Mouse (Mus musculus) layer of hippocampus, postnatal 25 days (tissue): ENCODE data around the gene Pex7. TPM values are rescaled to one million over a fixed set of nuclear protein-coding genes. Genes with fewer than 3 reads are reported as not detected.

Experiments
- DNase-seq, 2 experiments: peaks; one replicate each; pipeline ENCODE4 v3.0.0; 2022; ENCODE audit warnings: mixed read lengths in 2 of 2, low spot score in 1 of 2; ENCODE audit errors: extremely low spot score in 1 of 2
- total RNA-seq, 2 experiments: library from RNA; stranded (reverse); gene quantifications; 2 replicates each; pipeline ENCODE4 v1.2.3; 2021

Pex7 gene
- total RNA-seq: 10 to 100 TPM; 21.9 to 23.2 TPM

DNA sequence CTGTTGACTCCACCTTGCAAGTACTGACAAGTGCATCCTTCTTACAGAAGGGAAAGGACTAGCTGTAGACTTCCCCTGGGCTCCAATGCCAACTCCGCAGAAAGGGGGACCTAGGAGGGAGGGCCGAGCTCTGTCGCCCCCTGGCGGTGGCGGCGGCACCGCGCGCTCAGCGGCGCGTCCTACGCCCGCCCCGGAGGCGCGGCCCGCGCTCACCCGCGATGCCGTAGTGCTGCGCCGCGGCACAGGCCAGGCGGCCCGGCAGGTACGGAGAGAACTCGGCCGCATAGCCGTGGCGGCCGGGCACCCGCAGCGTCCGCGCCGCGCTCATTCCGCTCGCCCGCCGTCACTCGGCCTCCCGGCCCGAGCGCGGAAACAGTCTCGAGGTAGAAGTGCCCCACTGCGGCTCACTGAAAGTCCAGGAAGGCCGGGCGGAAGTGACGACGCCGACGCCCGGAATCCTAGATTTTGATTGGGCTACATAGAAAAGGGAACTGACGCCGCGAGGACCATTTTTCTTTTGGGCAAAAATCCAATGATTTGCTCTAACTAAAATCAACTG, at the start of gene Pex7:
TSS of gene Pex7 (minus strand) at position 444 of the 559 bp plus-strand sequence.
- peak; percentile 94 to 97 for DNase-seq

DNA sequence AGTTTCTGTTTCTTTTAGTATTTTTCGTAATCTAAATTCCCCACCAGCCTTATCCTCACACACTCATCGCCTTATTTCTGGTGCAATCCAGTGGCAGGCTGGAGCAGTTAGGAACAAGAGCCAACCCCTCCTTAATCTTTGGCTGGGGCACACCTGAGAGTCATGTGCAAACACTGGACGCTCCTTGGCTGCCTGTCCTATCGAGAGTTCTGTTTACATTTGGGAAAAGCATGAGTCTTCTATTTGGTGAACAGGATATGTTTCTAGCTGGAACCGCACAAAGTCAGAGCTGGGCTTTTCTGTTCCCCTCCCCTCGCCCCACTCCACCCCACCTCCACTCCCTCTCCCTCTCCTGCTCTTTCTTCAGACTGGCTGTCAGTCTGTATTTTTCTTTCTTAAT, 49.3 kb upstream of the Pex7 start:
- DNase-seq: no peak

DNA sequence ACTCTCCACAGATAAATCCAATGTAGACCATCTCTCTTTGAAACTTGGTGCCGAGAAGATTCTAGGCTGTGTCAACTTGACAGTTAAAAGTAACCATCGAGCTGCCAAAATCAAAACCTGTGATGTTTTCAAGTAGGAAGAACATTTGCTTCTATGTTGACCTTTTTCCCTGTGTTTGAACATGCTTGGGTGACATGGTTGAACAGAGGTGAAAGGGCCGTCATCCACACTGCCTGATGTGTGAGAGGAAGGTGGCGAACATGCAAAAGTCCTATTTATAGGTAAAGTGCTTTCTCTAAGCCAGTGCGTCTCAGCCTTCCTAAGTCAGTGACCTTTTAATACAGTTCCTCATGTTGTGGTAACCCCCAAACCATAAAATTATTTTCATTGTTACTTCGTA, 48.3 kb upstream of the Pex7 start:
- DNase-seq: no peak

DNA sequence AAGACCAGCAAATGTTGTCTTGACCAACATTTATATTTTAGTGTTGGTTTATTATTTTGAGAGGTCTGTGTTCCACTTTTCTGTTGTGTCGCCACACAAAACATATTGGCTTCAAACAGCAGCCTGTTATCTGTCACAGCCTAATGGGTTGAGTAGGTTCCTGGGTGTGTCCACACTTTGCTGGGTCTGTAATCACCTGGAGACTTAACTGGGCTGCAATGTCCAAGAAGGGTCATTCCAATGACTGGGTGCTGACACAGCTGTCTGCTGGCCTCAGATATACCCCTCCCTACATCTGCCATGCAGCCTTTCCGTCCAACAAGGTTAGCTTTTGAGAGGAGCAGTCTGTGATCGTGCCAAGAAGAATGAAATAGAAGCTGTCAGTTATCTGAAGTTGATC, 47.1 kb upstream of the Pex7 start:
- no peak for DNase-seq

DNA sequence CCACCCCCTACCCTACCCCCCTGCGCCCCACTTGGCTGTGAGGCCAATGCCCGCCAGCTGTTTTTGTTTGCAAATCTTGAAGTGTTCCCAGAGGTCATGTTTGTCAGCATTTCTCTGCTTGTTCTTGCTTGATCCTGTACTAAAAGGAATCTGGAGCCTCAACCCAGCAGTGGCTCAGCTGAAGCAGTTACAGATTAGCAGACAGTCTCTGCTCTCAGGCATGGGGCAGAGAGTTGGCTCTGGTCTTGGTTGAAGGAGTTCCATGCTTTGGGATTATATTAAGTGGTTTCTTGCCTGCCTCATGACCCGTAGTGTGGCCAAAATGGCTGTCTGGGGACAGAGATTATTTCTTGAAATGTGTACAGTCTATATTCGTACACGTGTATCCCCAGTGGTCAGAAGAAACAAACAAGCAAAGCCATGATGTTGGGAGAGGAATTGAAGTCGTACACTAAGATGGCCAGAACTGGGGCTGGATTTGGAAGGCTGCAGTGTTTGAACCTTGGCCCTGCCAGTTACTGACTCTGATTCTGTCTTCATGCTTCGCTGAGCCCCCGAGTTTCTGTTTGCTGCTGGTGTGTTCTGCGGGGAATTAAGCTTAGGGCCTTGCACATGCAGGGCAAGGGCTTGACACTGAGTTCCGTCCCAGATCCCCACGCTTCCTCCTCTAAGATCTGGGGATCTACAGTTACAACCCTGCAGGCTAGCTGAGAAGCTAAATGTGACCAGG, 45.7 kb upstream of the Pex7 start:
- DNase-seq: no peak

DNA sequence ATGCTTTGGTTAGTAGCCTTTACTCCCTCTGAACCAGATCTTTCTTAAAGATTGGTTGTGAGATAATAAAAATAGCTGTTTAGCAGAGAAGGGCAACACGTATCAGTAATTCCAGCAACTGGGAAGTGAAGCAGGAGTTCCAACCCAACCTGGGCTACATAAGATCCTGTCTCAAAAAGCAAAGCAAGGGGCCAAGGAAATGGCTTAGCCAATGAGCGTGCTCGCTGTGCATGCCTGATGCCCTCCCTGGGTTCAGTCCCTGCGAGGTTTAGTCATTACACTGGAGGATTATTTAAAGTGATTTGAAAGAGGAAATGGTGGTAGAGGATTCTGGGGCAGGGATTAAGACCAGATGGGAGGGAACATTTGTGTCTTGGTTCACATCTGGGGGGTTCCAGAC, 41.6 kb upstream of the Pex7 start:
- DNase-seq: no peak

DNA sequence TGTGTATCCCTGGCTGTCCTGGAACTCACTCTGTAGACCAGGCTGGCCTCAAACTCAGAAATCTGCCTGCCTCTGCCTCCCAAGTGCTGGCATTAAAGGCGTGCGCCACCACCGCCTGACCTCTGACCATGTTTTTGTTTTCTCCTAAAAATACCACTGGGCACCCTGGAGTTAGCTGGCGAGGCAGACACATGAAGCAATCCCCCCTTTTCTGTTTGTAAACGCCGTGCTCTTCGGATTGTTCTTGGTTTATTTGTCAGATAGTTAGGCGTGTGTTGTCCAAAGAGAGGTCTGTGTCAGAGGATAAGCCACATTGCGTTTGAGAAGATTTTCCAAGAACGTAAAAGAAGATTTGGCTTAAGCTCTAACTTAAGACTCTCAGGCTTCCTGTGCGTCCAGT, 40.9 kb upstream of the Pex7 start:
- no peak for DNase-seq

DNA sequence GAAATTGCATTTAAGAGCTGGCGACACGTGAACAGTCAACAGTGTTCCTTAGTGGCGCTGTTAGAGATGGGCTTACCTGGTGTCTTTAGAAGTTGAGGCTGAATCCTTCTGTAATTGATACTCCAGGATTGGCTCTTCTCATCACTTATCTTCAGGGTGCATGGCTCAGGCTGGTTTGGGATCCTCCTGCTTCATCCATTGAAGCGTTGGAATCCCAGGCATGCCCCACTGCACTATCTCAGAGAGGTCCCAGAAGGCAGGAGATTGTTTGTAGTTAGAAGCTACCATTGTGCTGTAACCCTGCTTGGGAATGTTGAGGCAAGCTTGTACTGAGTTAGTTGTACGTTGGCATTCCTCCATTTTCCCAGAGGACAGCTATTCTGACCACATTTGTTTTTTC, 40.4 kb upstream of the Pex7 start:
- no peak for DNase-seq

DNA sequence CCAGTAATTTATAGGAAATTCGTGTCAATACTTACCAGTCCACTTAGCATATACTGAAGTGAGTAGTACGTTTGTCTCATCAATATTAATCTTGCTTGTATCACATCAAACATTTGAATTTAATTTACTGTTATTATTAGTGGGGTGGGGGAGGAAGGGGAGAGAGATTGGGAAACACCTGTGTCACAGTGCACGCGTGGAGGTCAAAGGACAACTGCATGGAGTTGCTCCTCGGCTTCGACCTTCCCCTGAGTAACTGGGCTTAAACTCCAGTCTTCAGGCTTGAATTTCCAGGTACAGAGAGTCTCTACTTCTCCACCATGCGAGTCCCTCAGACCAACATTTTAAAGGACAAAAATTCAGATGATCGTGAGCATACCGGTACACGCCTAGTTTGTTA, 40.0 kb upstream of the Pex7 start:
- DNase-seq: no peak

DNA sequence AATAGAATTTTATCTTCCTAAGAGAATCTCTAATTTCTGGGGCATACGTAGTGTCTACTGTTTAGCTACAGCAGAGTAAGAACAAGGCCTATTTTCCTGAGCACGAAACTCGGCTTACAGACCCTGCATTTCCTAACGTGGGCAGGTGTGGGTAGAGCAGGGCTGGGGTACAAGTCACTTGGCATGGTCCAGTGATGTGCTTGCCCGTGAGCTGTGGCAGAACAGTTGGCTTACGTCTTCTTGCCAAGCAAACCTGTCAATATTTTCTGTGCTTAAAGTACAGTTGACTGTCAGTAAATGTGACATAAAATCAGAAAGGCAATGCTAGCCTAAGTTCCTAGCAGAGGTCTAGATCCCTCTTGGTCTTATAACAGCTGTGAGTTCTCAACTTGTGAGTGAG, 39.2 kb upstream of the Pex7 start:
- DNase-seq: no peak

DNA sequence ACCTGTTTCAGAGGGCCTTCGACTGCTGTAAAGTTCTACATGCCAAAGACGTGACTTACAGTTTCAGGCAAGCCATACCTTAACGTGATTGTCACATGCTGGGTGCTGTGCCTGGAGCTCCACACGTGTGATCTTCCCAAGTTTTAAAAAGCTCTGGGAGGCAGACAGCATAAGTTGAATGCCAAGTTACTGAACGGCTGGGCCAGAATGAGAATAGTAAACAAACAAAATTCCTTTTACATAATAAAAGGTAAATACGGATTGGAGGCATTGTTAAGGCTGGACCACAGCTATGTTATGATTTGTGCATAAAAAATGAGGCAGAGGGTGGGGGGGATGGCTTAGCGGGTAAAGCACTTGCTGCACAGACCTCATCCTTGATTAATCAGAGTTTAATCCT, 38.2 kb upstream of the Pex7 start:
- DNase-seq: no peak

DNA sequence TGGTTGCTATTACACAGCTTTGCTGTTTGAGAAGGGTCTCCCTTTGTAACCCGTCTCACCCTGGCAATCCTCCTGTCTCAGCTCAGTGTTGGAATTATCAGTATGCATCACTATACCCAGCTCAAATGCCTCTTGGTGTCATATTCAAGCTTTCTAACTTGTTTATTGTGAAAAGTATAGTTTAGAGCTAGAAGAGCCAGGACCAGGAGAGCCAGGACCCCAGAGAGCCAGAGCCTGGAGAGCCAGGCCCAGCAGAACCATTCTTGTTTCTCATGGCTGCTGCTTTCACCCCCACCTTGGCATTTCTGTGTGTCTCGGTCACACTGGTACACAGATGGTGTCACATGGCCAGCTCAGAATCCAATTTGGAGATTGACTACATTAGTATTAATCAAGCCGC, 35.1 kb upstream of the Pex7 start:
- DNase-seq: no peak

DNA sequence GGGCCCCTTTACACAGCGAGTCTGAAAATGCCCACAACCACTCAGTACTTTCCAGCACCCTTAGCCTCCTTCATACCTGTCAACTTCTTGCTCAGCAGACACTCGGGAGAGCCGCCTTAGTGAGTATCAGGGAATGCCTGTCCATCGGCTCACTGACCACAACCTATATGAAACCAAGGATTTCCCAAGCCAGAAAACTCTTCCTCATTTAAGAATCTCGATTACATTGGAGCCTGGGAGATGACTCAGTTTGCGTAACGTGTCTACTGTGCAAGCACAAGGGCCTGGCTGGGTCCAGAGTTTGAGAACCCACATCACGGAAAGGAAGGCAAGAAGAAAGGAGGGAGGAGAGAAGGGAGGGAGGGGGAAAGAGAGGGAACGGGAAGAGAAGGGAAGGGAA, 34.4 kb upstream of the Pex7 start:
- DNase-seq: no peak

DNA sequence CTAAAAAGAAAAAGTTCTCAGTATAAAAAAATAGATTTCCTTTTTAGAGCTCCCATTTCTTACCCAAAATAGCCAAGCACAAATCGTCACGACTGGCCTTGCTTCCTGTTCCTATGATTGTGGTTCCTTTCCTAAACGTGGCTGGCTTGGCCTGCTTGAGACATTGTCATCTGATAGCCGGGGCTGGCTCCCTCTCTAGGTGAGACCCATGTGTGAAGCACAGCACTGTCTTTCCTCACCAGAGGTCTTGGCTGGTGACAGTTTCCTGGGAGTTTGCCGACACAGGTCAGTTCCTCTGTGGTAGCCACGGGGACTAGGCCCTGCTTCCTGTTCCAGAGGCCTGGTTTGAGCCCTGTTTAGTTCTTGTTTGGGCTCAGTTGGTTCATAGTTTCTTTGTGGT, 33.6 kb upstream of the Pex7 start:
- no peak for DNase-seq

DNA sequence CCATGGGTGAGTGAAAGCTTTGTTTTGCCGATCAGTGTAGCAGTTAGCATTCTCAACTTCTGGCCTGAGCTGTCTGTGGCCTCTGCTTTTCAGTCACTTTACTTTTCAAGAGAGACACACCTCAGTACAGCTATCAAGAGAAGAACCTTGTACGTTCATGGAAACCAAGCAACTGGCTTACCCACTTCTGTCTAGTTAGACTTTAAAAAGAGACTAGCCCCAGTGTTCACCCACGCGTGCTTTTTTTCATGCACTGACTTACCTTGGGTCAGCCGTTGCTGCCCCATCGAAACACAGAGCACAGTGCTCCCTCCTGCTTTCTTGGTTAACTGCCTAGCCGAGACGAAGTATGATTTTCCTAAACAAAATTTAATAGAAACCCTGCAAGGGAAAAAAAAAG, 33.1 kb upstream of the Pex7 start:
- no peak for DNase-seq

DNA sequence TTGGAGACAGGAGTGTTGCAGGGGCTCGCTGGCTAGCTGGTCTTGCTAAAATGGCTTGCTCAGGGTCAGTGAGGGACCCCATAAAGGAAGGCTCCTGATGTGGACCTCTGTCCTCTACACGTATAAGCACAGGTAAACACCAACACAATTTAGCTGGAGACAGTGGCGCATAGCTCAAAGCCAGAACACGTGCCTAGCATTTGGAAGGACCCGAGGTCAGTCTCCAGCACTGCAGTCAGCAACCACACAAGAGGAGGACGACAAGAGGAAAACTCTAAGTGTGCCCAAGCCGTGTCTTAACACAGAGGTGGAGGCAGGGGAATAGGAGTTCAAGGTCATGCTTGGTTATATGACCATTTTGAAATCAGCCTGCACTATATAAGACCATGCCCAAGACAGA, 32.6 kb upstream of the Pex7 start:
- DNase-seq: no peak

DNA sequence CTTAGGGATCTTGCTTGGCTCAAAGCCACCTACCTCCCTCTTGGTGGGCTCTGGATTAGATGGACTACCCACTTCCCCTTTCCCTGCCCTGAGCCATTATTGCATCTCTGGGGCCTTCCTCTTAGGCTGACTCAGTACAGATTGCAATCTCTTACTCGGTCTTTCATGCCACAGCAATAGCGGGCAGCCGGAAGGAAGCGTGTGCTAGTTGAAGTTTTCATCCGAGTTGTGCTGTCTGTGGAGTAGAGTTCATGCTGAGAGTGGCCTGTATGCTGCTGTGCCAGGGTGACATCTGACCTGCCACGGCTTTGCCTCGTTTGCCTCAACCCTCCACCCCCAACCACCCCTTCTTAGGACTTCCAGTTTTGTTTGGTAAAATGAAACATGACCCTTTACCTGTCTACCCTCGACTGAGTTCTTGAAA, 31.8 kb upstream of the Pex7 start:
- no peak for DNase-seq

DNA sequence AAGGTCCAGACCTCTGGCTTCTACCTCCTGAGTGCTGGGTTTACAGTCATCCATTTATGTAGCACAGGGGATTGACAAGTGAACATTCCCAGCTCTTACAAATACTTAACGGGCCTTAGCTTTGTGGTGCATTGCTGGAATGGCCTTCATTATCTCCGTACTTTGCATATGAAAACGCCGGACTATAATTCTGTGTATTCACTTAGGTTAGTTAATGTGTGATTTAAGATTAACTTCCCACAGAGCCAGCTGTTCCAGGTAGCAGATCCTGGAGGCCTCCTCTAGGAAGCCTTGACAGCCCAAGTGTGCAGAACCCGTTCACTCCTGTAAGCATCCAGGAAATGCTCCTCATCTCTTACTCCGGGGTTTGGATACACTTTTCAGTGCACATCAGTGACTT, 31.2 kb upstream of the Pex7 start:
- DNase-seq: no peak

DNA sequence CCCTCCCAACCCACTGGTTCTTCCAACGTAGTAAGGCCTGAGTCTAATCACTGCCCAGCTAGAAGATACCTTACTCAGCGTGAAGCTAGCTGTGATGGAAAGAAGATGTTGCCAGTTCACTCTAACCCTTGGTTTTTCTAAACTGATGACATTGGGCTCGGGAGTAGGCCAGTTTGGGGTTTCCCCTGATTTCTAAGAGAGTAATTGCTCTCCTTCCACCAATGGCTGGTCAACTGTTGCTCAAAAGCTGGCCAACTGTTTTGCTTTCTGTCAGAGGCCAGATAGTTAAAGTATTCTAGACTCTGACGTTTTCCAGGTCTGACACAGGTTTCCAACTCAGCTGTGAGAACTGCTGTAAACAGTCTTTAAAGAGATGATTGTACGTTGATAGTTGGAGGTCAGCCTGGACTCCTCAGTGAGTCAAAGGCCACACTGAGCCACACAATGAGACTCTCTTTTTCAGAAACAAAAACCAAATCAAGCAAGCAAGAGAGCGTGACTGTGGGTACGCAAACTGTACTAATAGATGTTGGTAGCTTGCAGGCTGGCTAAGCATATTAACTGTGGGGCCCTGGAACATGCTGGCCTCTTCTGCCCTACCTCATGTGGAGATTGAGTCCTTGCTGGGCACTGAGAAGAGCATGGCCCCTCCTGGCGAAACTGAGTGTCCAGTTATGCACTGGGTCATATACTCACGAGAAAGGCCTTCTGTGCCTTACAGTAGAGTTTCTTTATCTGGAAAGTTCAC, 29.6 kb upstream of the Pex7 start:
- no peak for DNase-seq

DNA sequence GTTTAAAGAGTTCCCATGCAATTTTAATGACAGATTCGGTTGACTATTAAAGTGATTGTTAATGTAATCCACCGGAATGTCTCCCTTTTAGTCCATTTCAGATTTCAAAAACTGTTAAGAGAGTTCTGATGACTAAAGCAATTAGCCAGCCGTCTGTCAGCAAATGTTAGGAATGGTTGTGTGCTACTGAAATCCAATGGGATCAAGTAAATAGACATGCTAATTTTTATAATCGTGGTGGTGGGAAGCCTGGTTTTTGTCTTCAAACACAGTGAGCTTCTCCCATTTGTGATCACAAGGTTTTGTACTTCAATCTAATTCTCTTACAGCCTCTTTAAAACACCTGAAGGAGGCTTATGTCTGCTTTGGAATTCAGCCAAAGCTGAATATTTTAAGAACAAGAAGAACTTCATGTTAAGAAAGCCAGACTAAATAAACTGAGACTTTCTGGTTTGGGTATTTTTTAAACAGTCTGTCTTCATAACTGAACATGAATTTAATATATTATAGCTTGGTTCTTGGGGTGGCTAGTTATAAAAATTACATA, 28.4 kb upstream of the Pex7 start:
- no peak for DNase-seq

DNA sequence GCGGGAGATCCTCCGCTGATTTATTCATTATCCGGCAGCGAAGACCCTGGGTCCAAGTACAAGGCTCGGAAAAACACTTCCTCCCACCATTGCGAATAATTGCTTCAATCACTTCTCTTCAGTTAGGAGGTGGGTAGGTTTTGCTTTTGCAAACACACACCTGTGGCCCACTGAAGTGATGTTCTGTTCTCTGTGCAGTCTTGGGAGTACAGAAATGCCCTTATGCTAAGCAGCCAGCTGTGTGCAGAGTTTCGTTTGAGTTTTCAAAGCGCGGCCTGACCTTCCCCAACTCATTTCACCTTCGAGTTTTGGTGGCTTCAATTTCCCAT, 27.8 kb upstream of the Pex7 start:
- DNase-seq: no peak
